Mouse (Mus musculus) cerebellum, postnatal 4 days (tissue): ENCODE measurements around the gene Coa7.

Experiments
- DNase-seq, 2 experiments: peaks; one replicate each; pipeline ENCODE4 v3.0.0; 2022; ENCODE audit warnings: low spot score in 2 of 2, mixed read lengths in 1 of 2

Gene Coa7

GRCm38 (mm10) chr4:108383183-108383714, 55.3 kb downstream of the Coa7 start, which contains the start of gene Shisal2a:
Gene Shisal2a (minus strand): TSS chr4:108383349.
- no peak for DNase-seq

- no peak for DNase-seq
These were observed 58.1 kb downstream of the Coa7 start for GRCm38 (mm10) chr4:108386087-108386486.

- DNase-seq = no peak
These were observed 59.2 kb downstream of the Coa7 start for GRCm38 (mm10) chr4:108387106-108387505.

- peak in 1 of 2 experiments; percentile 64 for DNase-seq
These were observed 59.8 kb downstream of the Coa7 start for GRCm38 (mm10) chr4:108387681-108388253.

GRCm38 (mm10) chr4:108388741-108389140, 60.8 kb downstream of the Coa7 start:
- DNase-seq = no peak

GRCm38 (mm10) chr4:108391124-108391523, 63.2 kb downstream of the Coa7 start:
- no peak for DNase-seq
